Mouse (Mus musculus) bone marrow macrophage, adult 2 months (primary cell): ENCODE results near the gene 4921509C19Rik.

Experiments used
- CTCF ChIP-seq: IDR thresholded peaks from 2 replicates; pipeline ENCODE4 v1.5.1; 2012; ENCODE audit warnings: low read depth, mild to moderate bottlenecking, low read length, moderate library complexity
- POLR2A ChIP-seq: IDR thresholded peaks from 2 replicates; pipeline ENCODE4 v1.6.1; 2012; ENCODE audit warnings: mild to moderate bottlenecking, low read depth, low read length, borderline replicate concordance

GRCm38 (mm10) chr2:151525520-151525919 is 49.6 kb upstream of the 4921509C19Rik start:
- TF ChIP-seq CTCF (no peak), POLR2A (no peak)
